Mouse (Mus musculus): ENCODE data around the gene Nf1.
"Not testable (repeated sequence)": the region's sequence is repeated elsewhere in the genome, so short reads cannot be mapped to it uniquely, and the experiment has no call there.

Gene Nf1

DNA sequence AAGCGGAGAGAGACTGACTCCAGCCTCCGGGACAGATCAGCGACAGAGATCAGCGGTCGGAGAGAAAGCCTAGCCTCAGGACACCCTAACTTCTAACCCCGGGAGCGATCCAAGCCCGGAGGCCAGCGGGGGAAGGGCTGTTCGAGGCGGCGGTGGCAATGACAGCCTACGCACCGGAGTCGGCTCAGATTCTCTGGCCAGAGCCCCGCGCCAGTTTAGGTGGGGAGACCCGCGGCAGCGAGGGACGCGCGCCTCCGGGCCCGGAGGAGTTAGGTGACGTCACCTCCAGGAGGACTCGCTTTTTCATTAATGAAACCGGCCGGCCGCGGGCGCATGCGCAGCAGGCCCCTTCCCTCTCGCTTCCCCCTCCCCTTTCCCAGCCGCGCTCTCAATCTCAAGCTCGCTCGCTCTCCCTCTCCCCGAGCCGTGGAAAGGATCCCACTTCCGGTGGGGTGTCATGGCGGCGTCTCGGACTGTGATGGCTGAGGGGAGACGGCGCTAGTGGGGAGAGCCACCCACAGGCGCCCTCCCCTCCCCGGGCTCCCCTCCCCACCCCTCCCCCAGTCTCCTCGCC lies at the start of gene Nf1:
TSS of gene Nf1 (plus strand) at position 460 of the 574 bp plus-strand sequence.
- peak; percentile 97 for DNase-seq

GRCm38 (mm10) chr11:79290473-79290872 lies 49.0 kb upstream of the Nf1 start:
- no peak for DNase-seq

DNA sequence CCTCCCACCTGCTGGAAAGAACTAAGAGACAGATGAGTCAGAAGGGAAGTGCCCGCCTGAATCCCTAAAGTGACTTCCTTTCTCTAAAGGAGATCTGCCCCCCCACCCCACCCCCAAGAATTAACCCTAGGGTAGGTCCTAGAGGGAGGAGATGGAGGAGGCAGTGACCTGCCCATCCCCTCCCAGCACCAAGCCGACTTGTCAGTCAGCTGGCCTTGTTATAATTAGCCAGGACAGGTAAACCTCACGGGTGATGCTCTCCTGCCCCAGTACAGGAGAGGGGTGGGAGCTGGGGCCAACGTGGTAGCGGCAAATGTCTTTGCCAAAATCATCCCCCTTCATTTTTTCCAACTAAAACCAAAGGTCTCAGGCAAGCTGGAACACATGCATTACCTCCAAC lies 47.8 kb upstream of the Nf1 start:
- no peak for DNase-seq

- no peak for DNase-seq
These were observed 47.4 kb upstream of the Nf1 start for GRCm38 (mm10) chr11:79292130-79292529.

DNA sequence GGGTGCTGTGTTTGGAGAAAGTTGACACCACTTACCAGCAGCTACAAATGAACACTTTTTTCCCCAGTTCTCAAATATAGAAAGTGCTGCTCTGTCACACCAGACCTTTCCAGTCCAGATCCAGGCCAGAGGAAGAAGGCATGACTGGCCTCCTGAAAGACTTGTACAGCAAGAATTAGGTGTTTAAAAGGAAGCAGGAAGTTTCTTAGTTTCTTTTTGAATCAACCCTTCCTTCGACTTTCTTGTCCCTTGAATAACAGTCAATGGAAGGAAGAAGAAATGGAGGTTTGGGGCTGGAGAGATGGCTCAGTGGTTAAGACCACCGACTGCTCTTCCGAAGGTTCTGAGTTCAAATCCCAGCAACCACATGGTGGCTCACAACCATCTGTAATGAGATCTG lies 46.5 kb upstream of the Nf1 start:
- DNase-seq: no peak

GRCm38 (mm10) chr11:79293971-79294370 lies 45.5 kb upstream of the Nf1 start:
- DNase-seq: no peak

- DNase-seq: peak; percentile 60
These were observed 43.3 kb upstream of the Nf1 start for GRCm38 (mm10) chr11:79296167-79296566.

GRCm38 (mm10) chr11:79296856-79297491 lies 42.5 kb upstream of the Nf1 start, which contains the start of gene Gm9964:
Gene Gm9964, minus strand, starts transcription at chr11:79296906.
- DNase-seq: no peak

GRCm38 (mm10) chr11:79299719-79300431 lies 39.6 kb upstream of the Nf1 start:
- DNase-seq: no peak

GRCm38 (mm10) chr11:79303109-79303508 lies 36.4 kb upstream of the Nf1 start:
- no peak for DNase-seq

DNA sequence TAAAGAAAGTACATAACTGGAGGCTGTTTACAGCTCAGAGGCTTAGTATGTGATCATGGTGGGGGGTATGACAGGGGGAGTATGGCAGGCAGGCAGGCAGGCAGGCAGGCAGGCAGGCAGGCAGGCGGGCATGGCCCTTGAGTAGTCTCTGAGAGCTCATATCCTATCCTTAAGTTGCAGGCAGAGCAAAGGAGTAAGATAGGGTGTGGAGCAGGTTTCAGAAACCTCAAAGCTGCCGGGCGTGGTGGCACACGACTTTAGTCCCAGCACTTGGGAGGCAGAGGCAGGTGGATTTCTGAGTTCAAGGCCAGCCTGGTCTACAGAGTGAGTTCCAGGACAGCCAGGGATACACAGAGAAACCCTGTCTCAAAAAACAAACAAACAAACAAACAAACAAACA lies 35.2 kb upstream of the Nf1 start:
- not testable (repeated sequence) for DNase-seq

DNA sequence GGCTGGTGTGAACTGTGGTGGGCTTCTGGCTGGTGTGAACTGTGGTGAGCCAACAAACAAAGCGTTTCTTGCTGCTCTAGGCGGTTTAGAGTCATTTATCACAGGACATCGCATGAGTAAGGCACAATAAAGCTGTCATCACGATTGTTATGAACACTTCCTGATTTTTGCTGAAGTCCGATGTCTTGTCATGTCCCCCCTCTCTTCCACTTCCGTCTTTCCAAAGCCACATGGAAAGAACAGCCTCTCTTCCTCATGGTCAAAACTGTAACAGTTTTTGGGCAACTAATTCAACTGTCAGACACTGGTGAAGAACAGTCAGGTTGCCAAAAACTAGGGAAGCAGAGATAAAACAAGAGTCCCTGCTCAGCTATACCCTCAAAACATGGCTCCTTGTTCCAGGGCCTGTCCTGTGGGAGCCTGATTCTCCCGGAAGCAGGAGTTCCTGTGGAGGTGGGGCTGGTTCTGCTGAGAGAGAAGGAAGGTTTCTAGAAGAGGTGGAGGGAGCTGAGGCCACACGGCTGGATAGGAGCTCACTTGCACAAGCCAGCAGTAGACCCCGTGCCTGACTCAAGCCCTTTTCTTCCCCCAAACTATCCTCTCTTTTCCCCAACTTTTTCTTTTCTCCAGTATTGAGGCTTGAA lies 33.7 kb upstream of the Nf1 start:
- no peak for DNase-seq

GRCm38 (mm10) chr11:79306510-79306909 lies 33.0 kb upstream of the Nf1 start:
- no peak for DNase-seq

DNA sequence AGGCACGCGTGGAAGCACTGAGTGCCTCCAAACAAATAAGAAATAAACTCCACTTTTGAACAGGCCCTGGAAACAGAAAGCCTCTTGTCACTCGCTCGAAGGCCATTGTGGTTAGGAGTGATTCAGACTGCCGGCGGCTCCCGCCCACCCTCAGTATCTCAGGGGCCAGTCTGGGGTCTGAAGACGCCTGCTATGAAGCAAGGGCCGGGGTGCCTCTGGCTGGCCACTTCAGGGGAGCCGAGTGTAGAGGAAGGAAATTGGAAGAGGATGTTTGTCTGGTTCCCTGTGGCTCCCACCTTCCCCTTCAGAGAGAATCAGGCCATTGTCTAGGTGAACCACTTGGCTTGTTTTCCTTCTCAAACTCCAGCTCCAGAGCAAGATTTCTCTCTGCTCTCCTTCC lies 32.5 kb upstream of the Nf1 start:
- no peak for DNase-seq

- DNase-seq: no peak
These were observed 31.8 kb upstream of the Nf1 start for GRCm38 (mm10) chr11:79307560-79308200.

GRCm38 (mm10) chr11:79310467-79310866 lies 29.0 kb upstream of the Nf1 start:
- no peak for DNase-seq

- no peak for DNase-seq
These were observed 22.6 kb upstream of the Nf1 start for GRCm38 (mm10) chr11:79316807-79317345.

- no peak for DNase-seq
These were observed 19.7 kb upstream of the Nf1 start for GRCm38 (mm10) chr11:79319807-79320206.

- DNase-seq: no peak
These were observed 15.4 kb upstream of the Nf1 start for GRCm38 (mm10) chr11:79323985-79324685.

DNA sequence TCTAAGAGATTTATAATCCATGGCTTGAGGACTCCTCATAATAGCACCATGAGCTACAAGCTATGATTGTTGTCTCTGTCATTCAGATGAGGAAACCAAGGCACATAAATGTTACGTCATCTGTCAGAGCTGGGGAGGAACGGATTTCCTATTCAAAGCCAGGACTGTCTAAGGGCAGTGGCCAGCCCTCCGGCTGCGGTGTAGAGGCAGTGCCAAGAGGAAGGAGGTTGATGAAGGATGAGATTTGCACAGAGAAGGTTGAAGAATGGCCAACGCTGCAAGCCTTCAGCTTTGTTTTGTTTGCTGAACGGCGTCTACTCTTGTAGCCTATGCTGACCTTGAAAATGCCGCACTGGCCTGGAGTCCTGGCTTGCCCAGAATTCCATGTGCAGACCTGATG lies 13.8 kb upstream of the Nf1 start:
- DNase-seq: no peak

DNA sequence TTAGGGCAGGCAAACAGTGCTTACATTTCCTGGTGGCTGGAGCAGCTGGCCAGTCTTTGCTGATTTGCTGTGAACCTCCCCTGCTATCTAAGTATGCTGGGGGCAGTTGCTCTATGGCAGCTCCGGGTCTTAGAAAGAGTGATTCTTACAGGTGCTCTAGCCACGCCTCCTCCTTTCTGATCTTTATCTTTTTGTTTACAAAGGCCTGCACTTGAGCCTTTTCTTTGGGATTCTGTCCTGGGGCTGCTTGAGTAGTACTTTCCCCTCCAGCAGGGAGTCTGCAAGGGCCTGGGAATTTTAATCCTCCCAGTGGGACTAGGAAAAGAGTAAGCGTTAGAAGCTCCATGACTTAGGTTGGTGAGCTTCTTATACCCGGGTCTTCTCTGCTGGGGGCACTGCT lies 12.4 kb upstream of the Nf1 start:
- DNase-seq: no peak

- DNase-seq: no peak
These were observed 11.4 kb upstream of the Nf1 start for GRCm38 (mm10) chr11:79328060-79328459.
